Mouse (Mus musculus): ENCODE data around the gene Edem3. TPM values are rescaled to one million over a fixed set of nuclear protein-coding genes. Genes with fewer than 3 reads are reported as not detected.
"Not testable (repeated sequence)": the region's sequence is repeated elsewhere in the genome, so short reads cannot be mapped to it uniquely, and the experiment has no call there.

Edem3 gene
- total RNA-seq, 2 experiments from 2014 or later: 19.7 to 22.1 TPM

DNA sequence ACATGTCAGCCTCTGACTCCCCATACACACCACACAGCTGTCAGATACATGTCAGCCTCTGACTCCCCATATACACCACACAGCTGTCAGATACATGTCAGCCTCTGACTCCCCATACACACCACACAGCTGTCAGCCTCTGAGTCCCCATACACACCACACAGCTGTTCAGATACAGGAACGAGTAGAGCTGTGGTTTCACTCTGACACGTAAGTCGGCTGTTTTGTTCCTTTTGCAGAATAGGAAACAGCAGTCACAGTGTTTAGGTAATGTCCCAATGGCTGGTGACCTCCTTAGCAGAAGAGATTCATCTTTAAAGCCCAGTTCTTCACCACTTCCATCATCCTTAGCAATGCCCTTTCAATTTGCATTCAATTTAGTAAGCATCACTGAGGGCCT is 47.6 kb downstream of the Edem3 start:
- intact Hi-C loops (cut with DNase I); DNase-seq (ENCODE audit: low spot score): not testable (repeated sequence)

- intact Hi-C loops (cut with DNase I): no loop called here
- no peak for DNase-seq (ENCODE audit: low spot score)
Observed at GRCm38 (mm10) chr1:151807286-151807685, 52.1 kb downstream of the Edem3 start.

- no peak for DNase-seq (ENCODE audit: low spot score)
- intact Hi-C loops (cut with DNase I): no loop called here
Observed at GRCm38 (mm10) chr1:151810628-151811421, 55.7 kb downstream of the Edem3 start.

GRCm38 (mm10) chr1:151811456-151811855 is 56.3 kb downstream of the Edem3 start:
- intact Hi-C loops (cut with DNase I): no loop called here

DNA sequence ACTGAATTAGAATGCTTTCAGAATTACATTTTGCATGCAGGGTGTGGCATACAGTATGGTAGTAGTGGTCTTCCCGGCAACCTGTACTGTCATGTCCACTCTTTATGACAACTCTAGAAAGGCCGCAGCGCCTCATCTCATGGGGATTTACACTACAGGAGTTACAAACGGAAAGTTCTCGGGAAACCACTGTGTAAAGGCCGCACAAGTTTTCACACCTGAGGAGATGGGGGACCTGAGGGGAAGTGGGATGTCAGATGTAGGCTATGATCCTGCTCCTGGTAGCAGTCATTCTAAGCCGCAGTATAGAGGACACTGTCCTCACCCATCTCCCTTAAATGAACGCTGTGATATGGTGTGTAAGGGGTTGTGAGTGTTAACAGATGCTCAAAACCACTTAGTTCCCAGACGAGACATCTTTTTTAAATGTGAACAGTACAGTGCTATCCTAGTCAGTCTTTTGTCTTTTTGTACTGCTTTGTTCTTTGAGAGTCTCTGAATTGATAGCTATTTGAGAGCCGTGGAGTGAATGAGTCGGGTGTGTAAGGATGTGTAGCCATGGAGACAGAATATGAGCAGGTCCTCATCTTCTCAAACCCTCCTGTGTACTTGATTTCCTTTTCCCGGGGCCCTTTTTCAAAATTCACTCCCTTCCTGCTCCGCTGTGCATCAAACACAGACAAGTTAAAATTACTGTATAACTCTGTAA is 57.0 kb downstream of the Edem3 start:
- intact Hi-C loops (cut with DNase I): no loop called here
- DNase-seq (ENCODE audit: low spot score): no peak

More at GRCm38 (mm10) chr1:151811456-151811855, 56.3 kb downstream of the Edem3 start:
- no peak for DNase-seq (ENCODE audit: low spot score)

DNA sequence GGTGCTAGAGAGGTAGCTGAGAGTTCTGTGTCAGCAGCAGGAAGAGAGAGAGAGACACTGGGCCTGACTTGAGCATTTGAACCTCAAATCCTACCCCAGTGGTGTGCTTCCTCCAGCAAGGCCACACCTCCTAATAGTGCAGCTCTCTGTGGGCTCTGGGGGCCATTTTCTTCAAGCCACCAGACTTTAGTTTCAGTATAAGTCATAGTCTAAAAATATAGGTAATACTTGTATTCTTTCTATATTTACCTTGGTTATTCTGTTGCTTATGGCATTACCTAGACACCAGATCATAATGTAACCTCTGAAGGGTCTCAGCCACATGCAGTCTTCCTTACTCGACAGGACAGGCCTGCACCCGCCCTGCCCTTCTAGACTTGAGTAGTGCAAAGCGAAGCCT is 60.9 kb downstream of the Edem3 start:
- DNase-seq (ENCODE audit: low spot score): no peak
- intact Hi-C loops (cut with DNase I): loop anchor here (5.0 kb wide), 1 partner anchor 696 kb away; no protein-coding TSS in a partner anchor

DNA sequence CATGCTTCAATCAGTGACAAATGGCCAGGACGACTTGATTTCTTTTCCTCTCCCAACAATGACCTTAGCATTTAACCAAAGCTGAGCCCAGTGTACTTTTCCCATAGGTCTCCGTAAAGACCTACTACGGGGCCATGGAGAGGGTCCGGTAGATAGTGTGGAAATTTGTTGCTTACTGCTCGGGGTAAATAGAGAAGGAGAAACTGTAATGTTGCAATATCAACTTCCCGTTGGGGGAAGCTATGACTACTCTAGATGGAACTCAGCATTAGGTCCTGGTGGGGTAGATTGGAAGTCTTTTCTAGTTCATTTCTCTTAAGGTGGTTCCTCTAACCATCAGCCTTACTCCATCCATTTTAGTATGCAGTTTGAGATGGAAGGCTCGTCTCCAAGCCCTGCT is 64.0 kb downstream of the Edem3 start:
- DNase-seq (ENCODE audit: low spot score): no peak
- intact Hi-C loops (cut with DNase I): loop anchor here (5.0 kb wide), 1 partner anchor 693 kb away; no protein-coding TSS in a partner anchor

DNA sequence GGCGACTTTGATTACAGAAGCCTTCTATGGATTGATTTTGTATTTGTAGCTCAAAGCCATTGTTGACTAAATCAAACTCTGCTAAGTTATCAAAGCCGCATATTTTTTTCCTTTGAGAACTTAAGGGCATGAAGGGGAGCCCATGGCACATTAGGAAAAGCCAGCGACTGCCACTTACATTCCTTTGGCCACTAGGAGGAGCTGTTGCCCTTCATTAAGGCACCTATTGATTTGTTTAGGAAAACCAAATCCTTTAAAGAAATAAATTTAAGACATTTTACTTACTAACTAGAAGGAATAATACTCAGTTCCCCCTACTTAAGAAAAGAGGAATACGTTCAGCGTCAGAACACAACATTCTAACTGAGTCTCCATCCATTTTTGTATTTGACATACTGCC is 65.3 kb downstream of the Edem3 start:
- DNase-seq (ENCODE audit: low spot score): no peak
- intact Hi-C loops (cut with DNase I): loop anchor here (1.0 to 5.0 kb wide), 4 partner anchors 272 to 549 kb away; partner anchors contain the start of gene 1700025G04Rik

GRCm38 (mm10) chr1:151825065-151825464 is 69.9 kb downstream of the Edem3 start:
- no peak for DNase-seq (ENCODE audit: low spot score)
- intact Hi-C loops (cut with DNase I): no loop called here

GRCm38 (mm10) chr1:151831791-151832190 is 76.6 kb downstream of the Edem3 start:
- no peak for DNase-seq (ENCODE audit: low spot score)
- intact Hi-C loops (cut with DNase I): no loop called here

DNA sequence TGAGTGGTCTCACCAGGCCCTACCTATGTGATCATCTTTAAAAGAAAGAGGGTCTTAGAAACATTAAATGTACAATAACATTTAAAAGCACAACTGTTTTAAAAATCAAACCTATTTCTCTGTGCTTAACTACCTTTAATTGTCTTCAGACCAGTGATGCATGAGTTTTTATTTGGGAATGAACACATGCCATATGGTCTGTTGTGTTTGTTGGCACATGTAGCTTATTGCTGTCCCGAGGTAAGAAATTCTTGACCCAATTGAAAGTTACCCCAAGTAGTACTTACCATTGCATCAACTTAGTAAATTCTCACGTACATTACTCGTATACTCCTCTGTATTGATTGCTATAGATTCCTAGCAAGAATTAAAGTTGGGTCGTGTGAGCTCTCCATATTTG is 80.1 kb downstream of the Edem3 start:
- intact Hi-C loops (cut with DNase I): no loop called here
- DNase-seq (ENCODE audit: low spot score): no peak

- DNase-seq (ENCODE audit: low spot score); intact Hi-C loops (cut with DNase I): not testable (repeated sequence)
Observed at GRCm38 (mm10) chr1:151840345-151840744, 85.2 kb downstream of the Edem3 start.

- intact Hi-C loops (cut with DNase I): loop anchor here (5.0 kb wide), 1 partner anchor 242 kb away; no protein-coding TSS in a partner anchor
- no peak for DNase-seq (ENCODE audit: low spot score)
Observed at GRCm38 (mm10) chr1:151845252-151845832, 90.2 kb downstream of the Edem3 start.

DNA sequence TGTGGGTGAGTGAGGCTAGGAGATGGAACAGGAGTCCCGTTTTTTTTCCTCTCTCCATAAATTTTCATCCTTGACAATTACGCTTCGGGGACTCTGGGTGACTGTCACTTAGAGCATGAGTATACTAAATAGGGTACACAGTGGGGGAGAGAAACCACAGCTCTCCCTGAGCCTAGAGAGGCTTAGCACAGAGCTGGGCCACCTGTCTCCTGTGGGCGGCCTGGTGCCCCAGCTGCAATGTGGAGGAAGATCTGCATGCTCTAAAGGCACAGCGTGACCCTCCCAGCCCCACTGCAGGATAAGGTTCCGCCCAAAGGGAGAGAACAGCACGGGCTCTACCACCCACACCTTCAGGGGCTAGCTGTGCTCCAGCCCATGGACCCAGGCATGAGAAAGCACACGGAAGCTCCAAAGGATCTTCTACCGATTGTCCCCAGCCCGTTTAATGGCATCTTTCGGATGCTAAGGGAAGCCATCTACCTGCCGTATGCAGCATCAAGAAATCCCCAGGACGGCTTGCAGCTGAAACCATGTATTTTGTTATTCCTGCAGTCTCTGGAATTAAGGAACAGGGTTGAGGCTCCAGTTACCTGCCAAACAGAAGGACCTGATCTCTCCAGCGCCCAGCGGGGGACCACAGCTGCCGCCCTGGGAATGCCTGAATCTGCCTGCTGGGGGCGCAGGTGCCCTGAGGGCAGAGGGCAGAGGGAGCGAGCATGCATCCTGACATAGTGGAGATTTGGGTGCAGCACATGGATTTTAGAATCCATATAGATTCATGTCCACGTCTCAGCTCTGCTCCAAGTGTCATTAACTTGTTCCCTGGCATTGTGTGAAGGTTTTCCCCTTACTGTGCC is 91.0 kb downstream of the Edem3 start:
- intact Hi-C loops (cut with DNase I): loop anchor here (5.0 kb wide), 1 partner anchor 241 kb away; no protein-coding TSS in a partner anchor
- no peak for DNase-seq (ENCODE audit: low spot score)

DNA sequence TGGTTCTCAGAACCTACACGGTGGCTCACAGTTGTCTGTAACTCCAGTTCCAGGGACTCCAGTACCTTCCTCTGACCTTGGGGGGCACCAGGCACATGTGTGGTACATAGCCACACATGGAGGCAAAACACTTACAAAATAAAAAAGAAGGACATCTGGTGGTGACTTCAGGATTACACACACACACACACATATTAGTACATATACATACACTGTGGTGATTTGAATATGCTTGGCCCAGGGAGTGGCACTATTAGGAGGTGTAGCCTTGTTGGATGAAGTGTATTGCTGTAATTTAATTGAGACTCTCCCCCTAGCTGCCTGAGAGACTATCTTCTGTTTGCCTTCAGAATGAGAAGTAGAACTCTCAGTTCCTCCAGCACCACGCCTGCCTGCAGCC is 93.1 kb downstream of the Edem3 start:
- DNase-seq (ENCODE audit: low spot score): no peak
- intact Hi-C loops (cut with DNase I): loop anchor here (5.0 kb wide), 1 partner anchor 239 kb away; no protein-coding TSS in a partner anchor

GRCm38 (mm10) chr1:151849993-151850608 is 94.9 kb downstream of the Edem3 start:
- intact Hi-C loops (cut with DNase I): loop anchor here (5.0 kb wide), 1 partner anchor 237 kb away; no protein-coding TSS in a partner anchor
- DNase-seq (ENCODE audit: low spot score): no peak

DNA sequence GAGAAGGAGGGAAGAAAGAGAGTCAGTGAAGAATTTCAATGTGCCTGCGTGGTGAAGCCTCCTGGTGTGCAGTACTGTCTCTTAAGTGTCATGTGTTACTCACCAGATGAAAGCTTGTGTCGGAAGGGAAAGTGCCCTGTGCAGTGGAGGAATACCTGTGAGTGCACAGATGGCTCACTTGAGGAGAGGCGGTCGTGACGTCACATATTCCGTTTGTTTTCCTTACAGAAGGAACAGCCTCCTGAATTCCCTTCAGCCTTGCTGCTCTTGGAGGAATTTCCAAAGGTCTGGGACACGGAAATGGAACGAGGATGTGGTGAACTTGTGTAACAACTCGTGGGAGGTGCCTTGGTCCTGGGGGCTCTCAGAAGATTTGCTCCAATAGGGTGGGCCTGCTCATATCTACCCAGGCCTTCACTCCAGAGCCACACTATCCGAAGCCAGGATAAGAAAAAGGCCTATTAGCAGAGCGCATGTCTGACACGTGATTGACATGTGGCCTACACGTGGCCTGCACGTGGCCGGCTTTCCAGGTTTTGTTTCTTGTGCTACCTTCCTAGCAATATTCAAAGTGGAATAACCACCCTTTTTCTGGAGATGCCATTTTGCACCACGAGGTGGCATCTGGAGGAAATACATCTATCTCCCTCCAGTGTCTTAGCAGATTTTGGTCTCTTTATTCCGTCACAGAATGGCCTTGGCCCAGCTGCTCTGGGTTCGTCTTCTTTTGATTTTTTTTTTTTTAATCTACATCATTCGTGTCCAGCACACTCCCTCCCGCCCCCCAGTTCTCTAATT is 96.1 kb downstream of the Edem3 start:
- intact Hi-C loops (cut with DNase I): no loop called here
- DNase-seq (ENCODE audit: low spot score): no peak

DNA sequence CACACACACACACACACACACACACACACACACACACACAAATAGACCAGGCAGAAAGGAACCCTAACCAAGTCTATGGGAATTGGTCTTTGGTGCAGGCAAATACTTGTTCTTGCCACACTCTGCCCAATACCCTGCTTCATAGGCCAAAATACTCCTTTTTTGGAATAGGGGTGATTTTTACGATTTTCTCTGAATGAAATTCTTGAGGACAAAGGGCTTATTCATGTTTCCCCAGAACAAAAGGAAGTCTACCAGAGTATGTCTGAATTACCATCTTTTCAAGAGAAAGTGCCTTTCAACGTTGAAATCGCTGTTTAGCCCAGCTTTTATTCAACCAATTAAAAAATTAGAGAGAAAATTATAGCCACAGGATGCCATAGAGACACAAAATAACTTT is 96.8 kb downstream of the Edem3 start:
- DNase-seq (ENCODE audit: low spot score): no peak
- intact Hi-C loops (cut with DNase I): no loop called here
